ENCODE assay signal across 9 mouse cellular contexts in the genomic region with DNA sequence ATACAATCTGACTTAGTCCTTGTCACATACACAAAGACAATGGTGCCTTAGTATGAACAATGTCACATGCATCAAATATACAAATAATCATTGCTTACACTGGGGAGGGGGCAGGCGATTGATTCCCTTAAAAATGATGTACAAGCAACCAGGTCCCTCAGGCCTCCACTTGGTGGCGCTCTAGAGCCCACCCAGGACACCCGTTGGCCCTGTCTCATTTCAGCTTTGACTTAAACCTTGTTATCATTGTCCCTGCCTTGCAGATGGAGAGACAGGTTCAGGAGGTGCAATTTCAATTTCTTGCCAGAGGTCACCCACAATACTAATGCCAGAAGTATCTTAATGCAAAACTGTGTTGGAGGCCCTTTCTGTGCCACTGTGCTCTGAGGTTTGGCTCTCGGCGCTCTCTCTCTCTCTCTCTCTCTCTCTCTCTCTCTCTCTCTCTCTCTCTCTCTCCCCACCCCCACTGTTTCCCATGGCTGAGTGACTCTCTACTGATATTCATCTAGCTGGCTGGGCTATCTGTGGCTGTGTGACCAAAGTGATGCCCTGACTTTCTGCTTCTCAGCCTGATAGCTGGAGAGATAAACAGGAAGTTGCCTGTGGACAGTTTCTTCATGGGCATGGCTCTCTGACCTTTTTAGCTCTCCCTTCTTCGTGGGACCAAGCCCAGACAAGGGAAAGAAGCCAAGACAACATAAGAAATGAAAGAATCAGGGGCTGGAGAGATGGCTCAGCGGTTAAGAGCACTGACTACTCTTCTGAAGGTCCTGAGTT. TPM values are rescaled to one million over a fixed set of nuclear protein-coding genes. Genes with fewer than 3 reads are reported as not detected.
A peak's percentile ranks its signal among the peaks of the same experiment; 100 is the strongest.
DNase-seq lines count a peak whose midpoint lies in the region; ATAC-seq lines count a peak whose summit lies in the region.
"Had no signal": no experiment of that assay in that cellular context is flagged by ENCODE, and none has a peak within 500 bp of the region (broad histone marks: within the 10 kb centered on the region; RNA-seq: fewer than 3 reads in every experiment).

No protein-coding gene starts in this region.

- no peaks in the 10 kb centered on the region for H3K27me3 ChIP-seq in hindbrain, embryonic 11.5 days (ENCODE audit: control insufficient read depth, insufficient read depth, low read length)
- H3K27me3 ChIP-seq in hindbrain, embryonic 16.5 days (replicated peaks; ENCODE audit: control insufficient read depth, insufficient read depth, low read length): no peaks in the 10 kb centered on the region
- no peaks in the 10 kb centered on the region for H3K27me3 ChIP-seq in embryonic facial prominence, embryonic 15.5 days

- H3K27ac ChIP-seq in hindbrain, embryonic 11.5 days (ENCODE audit: low read depth, low read length): no peak overlapping the region
- no peak overlapping the region for H3K27ac ChIP-seq in hindbrain, embryonic 16.5 days (ENCODE audit: low read depth, low read length)
- peak overlapping the region; percentile 51; the same call in 1 of the 2 replicates for H3K27ac ChIP-seq in embryonic facial prominence, embryonic 15.5 days (replicated peaks)
- H3K27ac ChIP-seq: macrophage had no signal

- DNase-seq in hindbrain, embryonic 11.5 days (ENCODE audit: low spot score): peak; percentile 76
- DNase-seq in B cell, adult 2 months: peak; percentile 72 to 73
- peak; percentile 38 for DNase-seq in T-cell, adult 2 months (ENCODE audit: low spot score)
- DNase-seq in layer of hippocampus, postnatal 10 days (ENCODE audit: low spot score in 2 of 2): peak; percentile 67 to 72
- DNase-seq in naive thymus-derived CD4-positive, alpha-beta T cell, adult 2 months (ENCODE audit: low read depth): peak; percentile 68
- DNase-seq in right cerebral cortex, adult 18-20 months: no peak

- no peak overlapping the region for H3K4me3 ChIP-seq in hindbrain, embryonic 11.5 days (ENCODE audit: low read depth, low read length)
- H3K4me3 ChIP-seq in hindbrain, embryonic 16.5 days (ENCODE audit: low read length): no peak overlapping the region
- no peak overlapping the region for H3K4me3 ChIP-seq in embryonic facial prominence, embryonic 15.5 days (replicated peaks)

- H3K9me3 ChIP-seq in hindbrain, embryonic 11.5 days (ENCODE audit: control insufficient read depth, low read length): no peaks in the 10 kb centered on the region
- no peaks in the 10 kb centered on the region for H3K9me3 ChIP-seq in hindbrain, embryonic 16.5 days (ENCODE audit: control insufficient read depth, low read length)
- H3K9me3 ChIP-seq in embryonic facial prominence, embryonic 15.5 days (replicated peaks): no peaks in the 10 kb centered on the region

- no peak overlapping the region for H3K4me2 ChIP-seq in hindbrain, embryonic 11.5 days (replicated peaks; ENCODE audit: low read depth, low read length)
- H3K4me2 ChIP-seq in hindbrain, embryonic 16.5 days (ENCODE audit: low read length): no peak overlapping the region
- H3K4me2 ChIP-seq in embryonic facial prominence, embryonic 15.5 days (replicated peaks): no peak overlapping the region

- WGBS in hindbrain, embryonic 11.5 days: 38% methylated on average over 7 of the region's 7 CpGs
- 38% methylated on average over 7 of the region's 7 CpGs for WGBS in hindbrain, embryonic 16.5 days
- 35% methylated on average over 7 of the region's 7 CpGs for WGBS in embryonic facial prominence, embryonic 15.5 days

- H3K4me1 ChIP-seq in hindbrain, embryonic 11.5 days (replicated peaks; ENCODE audit: control insufficient read depth, insufficient read depth, low read length): no peaks in the 10 kb centered on the region
- peaks cover 12% of the 10 kb centered on the region for H3K4me1 ChIP-seq in hindbrain, embryonic 16.5 days (ENCODE audit: control insufficient read depth, insufficient read depth, low read depth, low read length)
- peaks cover 59% of the 10 kb centered on the region for H3K4me1 ChIP-seq in embryonic facial prominence, embryonic 15.5 days

- no peak for ATAC-seq in hindbrain, embryonic 11.5 days (ENCODE audit: low FRiP score)
- ATAC-seq in hindbrain, embryonic 16.5 days: no peak
- ATAC-seq in embryonic facial prominence, embryonic 15.5 days (ENCODE audit: insufficient number of reproducible peaks, low FRiP score, low TSS enrichment, low read depth): no peak

- no peak overlapping the region for H3K9ac ChIP-seq in hindbrain, embryonic 11.5 days (ENCODE audit: low read depth, low read length)
- no peak overlapping the region for H3K9ac ChIP-seq in hindbrain, embryonic 16.5 days (ENCODE audit: low read depth, low read length)
- no peak overlapping the region for H3K9ac ChIP-seq in embryonic facial prominence, embryonic 15.5 days

- H3K36me3 ChIP-seq in hindbrain, embryonic 11.5 days (ENCODE audit: control insufficient read depth, insufficient read depth, low read length): no peaks in the 10 kb centered on the region
- no peaks in the 10 kb centered on the region for H3K36me3 ChIP-seq in hindbrain, embryonic 16.5 days (ENCODE audit: control insufficient read depth, insufficient read depth, low read length)
- H3K36me3 ChIP-seq in embryonic facial prominence, embryonic 15.5 days: no peaks in the 10 kb centered on the region

RNA-seq across cellular contexts. Expression of a gene that starts 35.7 kb away (rescaled TPM):
- polyA plus RNA-seq in hindbrain, embryonic 11.5 days (2014; fragmentation: Nextera tagmentation; extraction: Ambion mirVana): 0.13 TPM in 1 of 2 replicates, not detected in the other
- polyA plus RNA-seq in hindbrain, embryonic 16.5 days (2015; fragmentation: Nextera tagmentation; extraction: Ambion mirVana): 0.14 TPM in 1 of 2 replicates, not detected in the other
- polyA plus RNA-seq in embryonic facial prominence, embryonic 15.5 days (2015; fragmentation: Nextera tagmentation; extraction: Ambion mirVana): 0.34 TPM in 1 of 2 replicates, not detected in the other
- total RNA-seq in layer of hippocampus, postnatal 10 days (2021): under 1 TPM; 0.29 to 0.53 TPM
- polyA plus RNA-seq: macrophage had no signal
